Mouse (Mus musculus): ENCODE results near the gene Serp2.
"Not testable (repeated sequence)": the region's sequence is repeated elsewhere in the genome, so short reads cannot be mapped to it uniquely, and the experiment has no call there.

The Serp2 gene

GRCm38 (mm10) chr14:76569271-76569961 is 12.7 kb upstream of the Serp2 start:
- peak; percentile 27 for DNase-seq (ENCODE audit: low spot score)

GRCm38 (mm10) chr14:76568548-76568947 is 11.9 kb upstream of the Serp2 start:
- DNase-seq (ENCODE audit: low spot score) = no peak

GRCm38 (mm10) chr14:76567280-76567679 is 10.6 kb upstream of the Serp2 start:
- DNase-seq (ENCODE audit: low spot score) = no peak

- no peak for DNase-seq (ENCODE audit: low spot score)
Observed at GRCm38 (mm10) chr14:76566711-76567110, 10.0 kb upstream of the Serp2 start.

GRCm38 (mm10) chr14:76566193-76566592 is 9.5 kb upstream of the Serp2 start:
- DNase-seq (ENCODE audit: low spot score) = no peak

- peak; percentile 41 for DNase-seq (ENCODE audit: low spot score)
Observed at GRCm38 (mm10) chr14:76559208-76559607, 2.5 kb upstream of the Serp2 start.

- DNase-seq (ENCODE audit: low spot score) = not testable (repeated sequence)
Observed at GRCm38 (mm10) chr14:76558171-76558570, 1.5 kb upstream of the Serp2 start.

GRCm38 (mm10) chr14:76556031-76556851 is 448 bp downstream of the Serp2 start:
- DNase-seq (ENCODE audit: low spot score) = peak; percentile 34

GRCm38 (mm10) chr14:76555263-76556030 is 1.2 kb downstream of the Serp2 start:
- DNase-seq (ENCODE audit: low spot score) = peak; percentile 24

GRCm38 (mm10) chr14:76544136-76544535 is 12.6 kb downstream of the Serp2 start:
- no peak for DNase-seq (ENCODE audit: low spot score)

GRCm38 (mm10) chr14:76541341-76541740 is 15.3 kb downstream of the Serp2 start:
- no peak for DNase-seq (ENCODE audit: low spot score)

GRCm38 (mm10) chr14:76540005-76540670 is 16.6 kb downstream of the Serp2 start:
- no peak for DNase-seq (ENCODE audit: low spot score)

- DNase-seq (ENCODE audit: low spot score) = peak; percentile 58
Observed at GRCm38 (mm10) chr14:76536921-76537320, 19.8 kb downstream of the Serp2 start.

- no peak for DNase-seq (ENCODE audit: low spot score)
Observed at GRCm38 (mm10) chr14:76535096-76535495, 21.6 kb downstream of the Serp2 start.

- DNase-seq (ENCODE audit: low spot score) = no peak
Observed at GRCm38 (mm10) chr14:76533170-76533815, 23.4 kb downstream of the Serp2 start.

- no peak for DNase-seq (ENCODE audit: low spot score)
Observed at GRCm38 (mm10) chr14:76532257-76533169, 24.2 kb downstream of the Serp2 start.

GRCm38 (mm10) chr14:76531027-76531660 is 25.5 kb downstream of the Serp2 start:
- no peak for DNase-seq (ENCODE audit: low spot score)

GRCm38 (mm10) chr14:76528641-76529040 is 28.0 kb downstream of the Serp2 start:
- DNase-seq (ENCODE audit: low spot score) = peak; percentile 91

- DNase-seq (ENCODE audit: low spot score) = no peak
Observed at GRCm38 (mm10) chr14:76527758-76528313, 28.9 kb downstream of the Serp2 start.

All from adipocyte (in vitro differentiated cells).